Mouse (Mus musculus): ENCODE results near the gene Gramd1c.

GRCm38 (mm10) chr16:44102925-44103324 is 39.8 kb upstream of the Gramd1c start:
- TF ChIP-seq CTCF (IDR thresholded peaks at IDR 0.05; ENCODE audit: low read depth): no peak
- TF ChIP-seq EP300 (IDR thresholded peaks at IDR 0.05; ENCODE audit: low read depth): no peak

Measured in liver, postnatal 0 days (tissue).